Mouse (Mus musculus): ENCODE results near the gene Harbi1. TPM values are rescaled to one million over a fixed set of nuclear protein-coding genes. Genes with fewer than 3 reads are reported as not detected.

Gene Harbi1
- total RNA-seq (2021): 1 to 10 TPM; 4.9 to 6.5 TPM
- long read RNA-seq, experiment 1, transcript Harbi1-201 (3 exons, 2,308 nt): major isoform, 6 of 10 reads
- long read RNA-seq, experiment 1, partial matches to known transcripts: 2 of 10 reads
- long read RNA-seq, experiment 1, other reads (novel, unspliced or antisense): 2 of 10 reads
- long read RNA-seq, experiment 2, partial matches to known transcripts: 0 of 7 reads
- long read RNA-seq, experiment 2, other reads (novel, unspliced or antisense): 4 of 7 reads

- intact Hi-C loops (cut with DNase I): loop anchor here (1.0 to 10.0 kb wide), 2 partner anchors 20 to 214 kb away; partner anchors contain the start of genes Ambra1 and Chrm4
- TF ChIP-seq CTCF (IDR thresholded peaks at IDR 0.05): no peak
These were observed at the start of gene Harbi1, which contains the start of gene Atg13 for GRCm38 (mm10) chr2:91710272-91711234. Gene Harbi1 (plus strand): TSS chr2:91710852. Gene Atg13 (minus strand): TSS chr2:91710576.

DNA sequence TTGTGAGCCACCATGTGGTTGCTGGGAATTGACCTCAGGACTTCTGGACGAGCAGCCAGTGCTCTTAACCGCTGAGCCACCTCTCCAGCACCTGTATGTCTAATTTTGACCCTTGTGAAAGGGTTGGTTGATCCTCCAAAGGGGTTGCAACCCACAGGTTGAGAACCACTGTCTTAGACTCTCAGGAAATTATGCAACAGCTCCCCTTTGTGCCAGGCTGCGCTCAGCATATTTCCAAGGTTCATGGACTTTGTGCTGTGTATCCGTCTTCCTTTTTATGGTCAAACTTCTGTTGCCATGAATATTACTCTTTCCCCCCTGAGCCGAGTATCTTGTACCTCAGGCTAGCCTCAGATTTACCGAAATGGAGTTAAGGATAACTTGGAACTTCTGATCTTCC is 49.7 kb upstream of the Harbi1 start:
- DNase-seq (ENCODE audit: extremely low spot score in 1 of 2, low spot score in 2 of 2): no peak
- Histone ChIP-seq H3K4me3 (no peak overlapping the region), H3K27ac (no peak overlapping the region)
- no peak for TF ChIP-seq CTCF (IDR thresholded peaks at IDR 0.05)
- intact Hi-C loops (cut with DNase I): no loop called here

More at GRCm38 (mm10) chr2:91710272-91711234, at the start of gene Harbi1, which contains the start of gene Atg13:
- peak; percentile 92 to 93 for DNase-seq (ENCODE audit: extremely low spot score in 1 of 2, low spot score in 2 of 2)
- Histone ChIP-seq H3K4me3 (peak within 1 kb of the TSS; percentile 100), H3K27ac (peak within 1 kb of the TSS; percentile 99)

GRCm38 (mm10) chr2:91664780-91665179 is 45.9 kb upstream of the Harbi1 start:
- TF ChIP-seq CTCF (IDR thresholded peaks at IDR 0.05): no peak
- no peak overlapping the region for H3K4me3 ChIP-seq
- no peak overlapping the region for H3K27ac ChIP-seq
- DNase-seq (ENCODE audit: extremely low spot score in 1 of 2, low spot score in 2 of 2): no peak
- intact Hi-C loops (cut with DNase I): no loop called here

- TF ChIP-seq CTCF (IDR thresholded peaks at IDR 0.05): no peak
- DNase-seq (ENCODE audit: extremely low spot score in 1 of 2, low spot score in 2 of 2): no peak
- intact Hi-C loops (cut with DNase I): no loop called here
- Histone ChIP-seq H3K4me3 (no peak overlapping the region), H3K27ac (no peak overlapping the region)
These were observed 44.2 kb upstream of the Harbi1 start for GRCm38 (mm10) chr2:91666386-91666910.

- no peak for TF ChIP-seq CTCF (IDR thresholded peaks at IDR 0.05)
These were observed 42.9 kb upstream of the Harbi1 start for GRCm38 (mm10) chr2:91667747-91668146.

DNA sequence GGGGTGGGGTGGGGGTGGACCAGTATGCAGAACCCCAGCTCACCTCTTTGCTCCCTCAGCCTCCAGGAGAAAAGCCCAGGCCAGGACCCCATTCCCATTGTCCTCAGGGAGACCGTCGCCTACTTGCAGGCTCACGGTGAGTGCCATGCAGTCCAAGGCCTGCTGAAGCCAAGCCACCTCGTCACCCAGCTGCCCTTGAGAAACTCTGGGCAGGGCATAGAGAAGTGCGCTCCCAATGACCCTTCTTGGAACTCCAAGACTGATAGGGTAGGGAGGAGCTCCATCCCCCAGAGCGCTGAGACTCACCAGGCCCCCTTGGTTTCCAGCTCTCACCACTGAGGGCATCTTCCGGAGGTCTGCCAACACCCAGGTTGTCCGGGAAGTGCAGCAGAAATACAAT is 41.3 kb upstream of the Harbi1 start:
- intact Hi-C loops (cut with DNase I): no loop called here

More at GRCm38 (mm10) chr2:91667747-91668146, 42.9 kb upstream of the Harbi1 start:
- Histone ChIP-seq H3K4me3 (no peak overlapping the region), H3K27ac (no peak overlapping the region)
- DNase-seq (ENCODE audit: extremely low spot score in 1 of 2, low spot score in 2 of 2): no peak
- intact Hi-C loops (cut with DNase I): no loop called here

DNA sequence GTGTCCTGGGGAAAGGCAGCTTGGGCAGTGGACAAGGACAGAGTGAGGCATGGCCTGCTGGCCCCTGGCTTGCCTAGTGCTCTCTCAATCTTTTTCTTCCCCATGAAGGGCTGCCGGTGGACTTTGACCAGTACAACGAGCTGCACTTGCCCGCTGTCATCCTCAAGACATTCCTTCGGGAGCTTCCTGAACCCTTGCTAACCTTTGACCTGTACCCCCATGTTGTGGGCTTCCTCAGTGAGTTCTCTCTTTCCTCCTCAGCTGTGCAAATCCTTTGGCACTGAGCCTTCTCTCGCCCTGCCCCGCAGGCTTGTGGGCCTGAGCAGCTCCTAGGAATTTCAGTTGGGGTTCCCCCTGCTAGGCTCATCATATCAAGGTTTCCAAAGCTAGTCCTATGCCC is 40.6 kb upstream of the Harbi1 start:
- no peak for TF ChIP-seq CTCF (IDR thresholded peaks at IDR 0.05)
- intact Hi-C loops (cut with DNase I): no loop called here
- Histone ChIP-seq H3K27ac (no peak overlapping the region), H3K4me3 (no peak overlapping the region)
- no peak for DNase-seq (ENCODE audit: extremely low spot score in 1 of 2, low spot score in 2 of 2)

More for the DNA sequence above, 41.3 kb upstream of the Harbi1 start:
- Histone ChIP-seq H3K4me3 (no peak overlapping the region), H3K27ac (no peak overlapping the region)
- no peak for TF ChIP-seq CTCF (IDR thresholded peaks at IDR 0.05)
- no peak for DNase-seq (ENCODE audit: extremely low spot score in 1 of 2, low spot score in 2 of 2)

GRCm38 (mm10) chr2:91673587-91673986 is 37.1 kb upstream of the Harbi1 start:
- no peak for TF ChIP-seq CTCF (IDR thresholded peaks at IDR 0.05)
- Histone ChIP-seq H3K4me3 (no peak overlapping the region), H3K27ac (no peak overlapping the region)
- intact Hi-C loops (cut with DNase I): no loop called here
- DNase-seq (ENCODE audit: extremely low spot score in 1 of 2, low spot score in 2 of 2): no peak

DNA sequence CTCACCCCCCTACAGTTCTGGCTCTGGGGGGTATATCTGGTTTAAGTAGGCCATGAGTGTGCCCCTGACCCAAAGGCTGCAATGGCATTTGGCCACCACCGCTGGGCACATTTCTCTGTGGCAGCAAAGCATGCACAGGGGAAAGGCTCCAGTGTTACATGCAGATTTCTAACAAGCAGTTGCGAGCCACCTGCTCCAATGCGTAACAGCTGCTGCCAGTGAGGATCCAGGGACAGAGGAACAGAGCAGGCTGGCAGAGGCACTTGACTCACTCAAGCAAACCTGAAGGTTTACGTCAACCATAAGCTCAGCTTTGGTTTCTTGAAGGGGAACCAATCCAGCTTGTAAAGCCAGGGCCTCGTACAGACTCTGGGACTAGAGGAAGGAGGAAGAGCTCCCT is 35.8 kb upstream of the Harbi1 start:
- H3K4me3 ChIP-seq: no peak overlapping the region
- peak in 1 of 2 experiments; percentile 44 for DNase-seq (ENCODE audit: extremely low spot score in 1 of 2, low spot score in 2 of 2)
- no peak for TF ChIP-seq CTCF (IDR thresholded peaks at IDR 0.05)
- intact Hi-C loops (cut with DNase I): no loop called here
- peak overlapping the region; percentile 65 for H3K27ac ChIP-seq

GRCm38 (mm10) chr2:91676420-91676819 is 34.2 kb upstream of the Harbi1 start:
- intact Hi-C loops (cut with DNase I): no loop called here
- no peak for TF ChIP-seq CTCF (IDR thresholded peaks at IDR 0.05)
- DNase-seq (ENCODE audit: extremely low spot score in 1 of 2, low spot score in 2 of 2): no peak

DNA sequence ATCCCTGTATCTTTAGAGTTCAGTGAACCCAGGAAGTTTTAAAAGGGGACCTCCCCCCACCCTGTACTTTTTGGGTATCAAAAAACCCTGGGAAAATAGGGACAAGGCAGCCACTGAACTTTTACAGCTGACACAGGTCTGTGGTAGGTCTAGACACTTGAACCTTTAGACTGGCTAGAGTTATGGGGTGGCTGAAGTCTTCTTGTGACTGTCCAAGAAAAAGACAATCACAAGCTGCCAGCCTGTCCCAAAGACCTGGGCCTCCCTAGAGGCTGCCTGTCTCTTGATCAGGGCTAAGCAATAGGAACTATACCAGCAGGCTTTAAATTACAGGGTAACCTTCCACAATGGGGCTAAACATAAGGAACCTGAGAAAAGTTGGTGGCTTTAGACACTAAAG is 33.7 kb upstream of the Harbi1 start:
- no peak for DNase-seq (ENCODE audit: extremely low spot score in 1 of 2, low spot score in 2 of 2)
- intact Hi-C loops (cut with DNase I): no loop called here
- TF ChIP-seq CTCF (IDR thresholded peaks at IDR 0.05): no peak
- Histone ChIP-seq H3K4me3 (no peak overlapping the region), H3K27ac (no peak overlapping the region)

More at GRCm38 (mm10) chr2:91676420-91676819, 34.2 kb upstream of the Harbi1 start:
- H3K4me3 ChIP-seq: no peak overlapping the region
- no peak overlapping the region for H3K27ac ChIP-seq

GRCm38 (mm10) chr2:91682850-91683249 is 27.8 kb upstream of the Harbi1 start:
- intact Hi-C loops (cut with DNase I): loop anchor here (10.0 kb wide), 1 partner anchor 242 kb away; the partner anchor contains the start of gene Chrm4
- TF ChIP-seq CTCF (IDR thresholded peaks at IDR 0.05): peak; percentile 74
- no peak overlapping the region; the same call in 1 of the 2 replicates for H3K27ac ChIP-seq
- peak; percentile 50 to 59 for DNase-seq (ENCODE audit: extremely low spot score in 1 of 2, low spot score in 2 of 2)
- H3K4me3 ChIP-seq: no peak overlapping the region

Measured in left cerebral cortex, adult 2 months (tissue).